Mouse (Mus musculus) stomach, postnatal 0 days (tissue): Measurements from ENCODE around the gene Slc39a7. TPM values are rescaled to one million over a fixed set of nuclear protein-coding genes. Genes with fewer than 3 reads are reported as not detected.

Experiments
- ATAC-seq: fragments of 200-750 bp; cut with Nextera tagmentation; 2 replicates; pipeline ENCODE4 v1.8.0; 2017; ENCODE audit not compliant: low FRiP score, low TSS enrichment
- DNase-seq: peaks from one replicate; pipeline ENCODE4 v3.0.0-alpha.2; 2016; ENCODE audit warnings: low spot score
- H3K27ac ChIP-seq: fragments of 300-500 bp; sonication (generic); replicated peaks from 2 replicates; pipeline ENCODE4 v1.5.1; 2014; ENCODE audit warnings: mild to moderate bottlenecking, control low read depth
- H3K27me3 ChIP-seq: fragments of 300-500 bp; sonication (generic); 2 replicates; pipeline ENCODE4 v1.6.1; 2014; ENCODE audit warnings: low read length; ENCODE audit not compliant: control insufficient read depth, insufficient read depth
- H3K36me3 ChIP-seq: fragments of 300-500 bp; sonication (generic); 2 replicates; pipeline ENCODE4 v1.6.1; 2014; ENCODE audit warnings: low read length, mixed read lengths; ENCODE audit not compliant: control insufficient read depth, insufficient read depth
- H3K4me1 ChIP-seq: fragments of 300-500 bp; sonication (generic); replicated peaks from 2 replicates; pipeline ENCODE4 v1.6.1; 2014; ENCODE audit warnings: antibody characterized with exemption; ENCODE audit not compliant: control insufficient read depth, insufficient read depth
- H3K4me2 ChIP-seq: fragments of 300-500 bp; sonication (generic); replicated peaks from 2 replicates; pipeline ENCODE4 v1.6.1; 2014; ENCODE audit warnings: low read depth, mild to moderate bottlenecking, control low read depth, moderate library complexity
- H3K4me3 ChIP-seq: fragments of 300-500 bp; sonication (generic); 2 replicates; pipeline ENCODE4 v1.5.1; 2014; ENCODE audit warnings: low read depth, low read length, control low read depth
- H3K9ac ChIP-seq: fragments of 300-500 bp; sonication (generic); 2 replicates; pipeline ENCODE4 v1.6.1; 2014; ENCODE audit warnings: mild to moderate bottlenecking, low read length, control low read depth, mixed read lengths
- H3K9me3 ChIP-seq: fragments of 300-500 bp; sonication (generic); 2 replicates; pipeline ENCODE4 v1.6.1; 2016; ENCODE audit warnings: low read length; ENCODE audit not compliant: control insufficient read depth
- CTCF ChIP-seq: IDR thresholded peaks from 2 replicates; pipeline ENCODE4 v1.5.1; 2016; ENCODE audit warnings: antibody characterized with exemption, low read depth, mild to moderate bottlenecking, moderate library complexity
- EP300 ChIP-seq: optimal IDR thresholded peaks from 2 replicates; pipeline ENCODE3; 2016; ENCODE audit warnings: antibody characterized with exemption
- WGBS: fragments of 180-500 bp; shearing (Covaris S2); extraction: QIAGEN DNeasy Blood & Tissue Kit; methylation state at CpG from one replicate; pipeline ENCODE4 v1.1.7; 2014; 5-methylcytosine and 5-hydroxymethylcytosine counted together
- polyA plus RNA-seq: library from polyadenylated mRNA; unstranded; fragments of >200 nt; fragmentation: Nextera tagmentation; extraction: Ambion mirVana; gene quantifications from 2 replicates; pipeline ENCODE4 v1.2.1, GENCODE M21; 2015

The Slc39a7 gene
- polyA plus RNA-seq, 1 experiment from 2014 or later, result 118 TPM

GRCm38 (mm10) chr17:34072091-34072490, 40.6 kb upstream of the Slc39a7 start:
- ATAC-seq (no peak), DNase-seq (no peak)
- no peaks in the 10 kb centered on the region for H3K4me1 ChIP-seq
- H3K36me3 ChIP-seq, result no peaks in the 10 kb centered on the region
- WGBS, result 65% methylated on average over 5 of the region's 5 CpGs
- H3K9ac ChIP-seq, result no peak overlapping the region
- no peak overlapping the region for H3K4me2 ChIP-seq
- no peak overlapping the region for H3K27ac ChIP-seq
- no peaks in the 10 kb centered on the region for H3K27me3 ChIP-seq
- no peak overlapping the region for H3K4me3 ChIP-seq
- TF ChIP-seq EP300 (no peak), CTCF (no peak)
- H3K9me3 ChIP-seq, result no peaks in the 10 kb centered on the region

DNA sequence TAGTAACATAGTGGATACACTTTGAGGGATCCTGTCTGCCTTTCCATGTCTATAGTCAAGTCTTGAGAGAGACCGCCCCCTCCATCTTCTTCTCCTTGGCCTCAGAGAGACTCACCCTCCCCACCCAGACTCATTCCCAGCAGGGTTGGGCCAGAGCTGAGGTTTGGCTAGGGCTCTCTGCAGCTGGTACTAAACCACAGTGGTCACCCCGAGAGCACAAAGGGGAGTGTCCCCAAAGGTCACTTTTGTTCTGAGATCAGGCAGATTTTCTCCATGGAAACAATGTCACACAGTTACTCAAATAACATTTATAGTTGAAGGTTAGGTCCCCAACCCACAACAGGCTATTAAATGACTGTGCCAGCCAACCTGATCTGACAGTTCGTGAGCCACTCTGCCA, 37.4 kb upstream of the Slc39a7 start:
- no peak for TF ChIP-seq EP300
- TF ChIP-seq CTCF, result no peak
- Histone ChIP-seq H3K4me3 (no peak overlapping the region), H3K4me1 (no peaks in the 10 kb centered on the region), H3K9ac (no peak overlapping the region), H3K27ac (no peak overlapping the region), H3K4me2 (no peak overlapping the region), H3K36me3 (no peaks in the 10 kb centered on the region), H3K9me3 (no peaks in the 10 kb centered on the region), H3K27me3 (no peaks in the 10 kb centered on the region)
- DNase-seq (no peak), ATAC-seq (no peak)
- 45% methylated on average over 3 of the region's 3 CpGs for WGBS

DNA sequence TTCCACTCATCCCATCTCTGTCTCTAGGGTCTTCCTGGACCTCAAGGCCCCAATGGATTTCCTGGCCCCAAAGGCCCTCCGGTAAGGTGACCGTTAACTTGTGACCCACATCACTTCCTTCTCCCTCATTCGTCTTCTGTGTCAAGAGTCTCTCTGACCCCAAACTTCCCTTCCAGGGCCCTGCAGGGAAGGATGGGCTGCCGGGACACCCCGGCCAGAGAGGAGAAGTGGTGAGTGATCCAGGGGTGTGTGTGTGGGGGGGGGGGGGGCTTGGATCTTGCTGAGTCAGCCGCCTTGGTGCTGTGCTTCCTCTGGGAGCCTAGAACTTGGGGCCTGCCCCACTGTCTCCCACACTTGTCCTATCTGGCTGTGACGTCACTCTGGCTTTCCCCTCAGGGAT, 25.7 kb upstream of the Slc39a7 start:
- H3K27me3 ChIP-seq, result no peaks in the 10 kb centered on the region
- H3K4me2 ChIP-seq, result no peak overlapping the region
- 61% methylated on average over 7 of the region's 7 CpGs for WGBS
- ATAC-seq, result no peak
- no peak overlapping the region for H3K27ac ChIP-seq
- TF ChIP-seq CTCF (no peak), EP300 (no peak)
- no peaks in the 10 kb centered on the region for H3K4me1 ChIP-seq
- DNase-seq, result no peak
- no peaks in the 10 kb centered on the region for H3K9me3 ChIP-seq
- H3K36me3 ChIP-seq, result no peaks in the 10 kb centered on the region
- H3K4me3 ChIP-seq, result no peak overlapping the region
- H3K9ac ChIP-seq, result no peak overlapping the region

DNA sequence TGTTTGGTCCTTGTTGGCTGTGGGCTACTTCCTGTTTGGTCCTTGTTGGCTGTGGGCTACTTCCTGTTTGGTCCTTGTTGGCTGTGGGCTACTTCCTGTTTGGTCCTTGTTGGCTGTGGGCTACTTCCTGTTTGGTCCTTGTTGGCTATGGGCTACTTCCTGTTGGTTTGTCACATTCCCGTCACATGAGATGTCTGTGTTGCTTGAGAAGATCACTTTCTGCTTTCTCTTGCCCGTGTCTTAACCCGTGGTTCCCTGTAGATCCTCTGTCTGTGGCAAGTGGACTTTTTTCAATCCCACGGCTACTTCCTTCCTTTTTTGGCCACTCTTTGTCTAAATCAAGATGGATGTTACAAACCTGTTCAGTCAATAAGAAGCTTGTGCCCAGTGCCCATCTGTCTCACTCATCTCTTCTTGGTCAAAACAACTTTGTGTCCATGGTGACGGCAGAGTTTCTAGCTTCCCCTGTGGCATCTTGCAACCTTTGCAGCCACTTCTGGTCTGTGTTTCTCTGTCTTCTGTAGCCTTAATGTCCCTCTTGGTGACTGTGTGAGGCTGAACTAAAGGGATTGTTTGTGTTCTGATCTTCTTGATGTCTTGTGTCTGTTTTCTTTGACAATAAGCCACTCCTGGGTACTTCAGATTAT, 16.0 kb upstream of the Slc39a7 start:
- no peak for DNase-seq
- Histone ChIP-seq H3K36me3 (no peaks in the 10 kb centered on the region), H3K4me1 (no peaks in the 10 kb centered on the region), H3K27ac (no peak overlapping the region), H3K27me3 (no peaks in the 10 kb centered on the region), H3K9ac (no peak overlapping the region), H3K4me3 (no peak overlapping the region), H3K4me2 (no peak overlapping the region), H3K9me3 (no peaks in the 10 kb centered on the region)
- no peak for TF ChIP-seq CTCF
- TF ChIP-seq EP300, result no peak
- no peak for ATAC-seq
- WGBS, result 90% methylated on average over 5 of the region's 5 CpGs

GRCm38 (mm10) chr17:34045941-34046340, 14.5 kb upstream of the Slc39a7 start:
- no peaks in the 10 kb centered on the region for H3K9me3 ChIP-seq
- no peak overlapping the region for H3K4me3 ChIP-seq
- WGBS, result 85% methylated on average over 14 of the region's 14 CpGs
- no peak overlapping the region for H3K9ac ChIP-seq
- no peak for DNase-seq
- no peak overlapping the region for H3K4me2 ChIP-seq
- TF ChIP-seq CTCF, result no peak
- no peak for TF ChIP-seq EP300
- H3K4me1 ChIP-seq, result no peaks in the 10 kb centered on the region
- no peaks in the 10 kb centered on the region for H3K36me3 ChIP-seq
- ATAC-seq, result no peak
- H3K27me3 ChIP-seq, result no peaks in the 10 kb centered on the region
- H3K27ac ChIP-seq, result no peak overlapping the region

DNA sequence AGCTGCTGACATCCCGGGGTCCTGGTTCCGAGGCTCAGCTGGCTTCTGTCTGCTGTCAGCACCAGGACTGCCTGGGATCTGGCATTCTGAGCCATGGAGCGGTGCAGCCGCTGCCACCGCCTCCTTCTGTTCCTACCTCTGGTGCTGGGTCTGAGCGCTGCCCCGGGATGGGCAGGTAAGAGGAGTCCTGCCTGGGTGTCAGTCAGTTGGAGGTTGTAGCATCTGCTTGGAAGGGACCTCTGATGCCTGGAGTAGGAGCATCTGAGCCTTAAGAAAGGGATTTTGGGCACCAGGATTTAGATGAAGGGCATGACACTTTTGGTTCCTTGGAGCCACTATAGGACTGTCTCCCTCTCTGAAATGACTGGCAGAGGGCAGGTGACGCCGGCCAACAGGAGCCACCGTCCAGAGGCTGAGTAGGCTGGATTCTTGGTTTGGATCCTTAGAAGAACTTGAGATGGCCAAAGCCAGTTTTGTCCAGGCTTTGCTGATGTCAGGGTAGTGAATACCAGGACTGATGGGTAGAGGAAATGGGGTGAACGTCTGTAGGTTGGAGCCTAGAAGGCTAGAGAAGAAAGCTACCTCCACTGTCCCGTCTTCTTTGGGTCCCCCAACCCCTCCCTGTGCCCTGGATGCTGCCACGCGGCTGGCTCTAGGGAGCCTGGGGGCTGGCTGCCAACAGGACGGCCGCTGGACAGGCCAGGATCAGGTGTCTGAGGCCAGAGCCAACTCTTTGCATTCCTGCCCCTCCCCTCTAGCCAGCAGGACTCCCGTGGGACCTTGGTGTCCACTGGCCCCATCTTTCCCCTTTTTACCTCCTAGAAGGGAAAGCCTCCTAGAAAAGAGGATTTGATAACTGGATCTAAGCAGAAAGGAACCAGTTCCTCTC, 8.3 kb upstream of the Slc39a7 start:
- no peak for ATAC-seq
- H3K4me2 ChIP-seq, result no peak overlapping the region
- DNase-seq, result no peak
- no peak overlapping the region for H3K27ac ChIP-seq
- no peak overlapping the region for H3K4me3 ChIP-seq
- no peaks in the 10 kb centered on the region for H3K27me3 ChIP-seq
- 0 out of 2 replicates have a peak, but pooled peaks cover 2% of the 10 kb centered on the region for H3K4me1 ChIP-seq
- H3K9me3 ChIP-seq, result no peaks in the 10 kb centered on the region
- peaks cover 17% of the 10 kb centered on the region for H3K36me3 ChIP-seq
- H3K9ac ChIP-seq, result no peak overlapping the region
- no peak for TF ChIP-seq EP300
- TF ChIP-seq CTCF, result no peak
- WGBS, result 20% methylated on average over 17 of the region's 17 CpGs
